Mouse (Mus musculus): ENCODE measurements around the gene H2-Oa.

- TF ChIP-seq CTCF (IDR thresholded peaks at IDR 0.05; ENCODE audit: extremely low read depth, insufficient read depth, insufficient read length, insufficient replicate concordance) (no peak), POLR2A (IDR thresholded peaks at IDR 0.05; ENCODE audit: low read depth, low read length) (no peak)
Observed at GRCm38 (mm10) chr17:34123518-34123917, 31.4 kb downstream of the H2-Oa start.
